Mouse (Mus musculus) bone marrow macrophage, adult 2 months (primary cell): ENCODE data around the gene Shb.

ENCODE experiments used
- CTCF ChIP-seq: IDR thresholded peaks from 2 replicates; pipeline ENCODE4 v1.5.1; 2012; ENCODE audit warnings: low read depth, mild to moderate bottlenecking, low read length, moderate library complexity
- POLR2A ChIP-seq: IDR thresholded peaks from 2 replicates; pipeline ENCODE4 v1.6.1; 2012; ENCODE audit warnings: mild to moderate bottlenecking, low read depth, low read length, borderline replicate concordance

- TF ChIP-seq CTCF (no peak), POLR2A (no peak)
These were observed 52.8 kb downstream of the Shb start for GRCm38 (mm10) chr4:45479433-45479832.
